Mouse (Mus musculus) heart, embryonic 11.5 days (tissue): Measurements from ENCODE around the gene Aig1. TPM values are rescaled to one million over a fixed set of nuclear protein-coding genes. Genes with fewer than 3 reads are reported as not detected.

Source experiments
- ATAC-seq: fragments of 200-750 bp; cut with Nextera tagmentation; replicated peaks from 2 replicates; pipeline ENCODE4 v1.8.0; 2017; ENCODE audit warnings: moderate library complexity; ENCODE audit not compliant: insufficient number of reproducible peaks, low FRiP score, low TSS enrichment
- H3K27ac ChIP-seq: fragments of 300-500 bp; sonication (generic); 2 replicates; pipeline ENCODE4 v1.5.1; 2014; ENCODE audit warnings: mild to moderate bottlenecking, low read depth, low read length
- H3K27me3 ChIP-seq: fragments of 300-500 bp; sonication (generic); 2 replicates; pipeline ENCODE4 v1.6.1; 2014; ENCODE audit warnings: mild to moderate bottlenecking, low read length, mixed read lengths; ENCODE audit not compliant: control insufficient read depth, insufficient read depth
- H3K36me3 ChIP-seq: fragments of 300-500 bp; sonication (generic); 2 replicates; pipeline ENCODE4 v1.6.1; 2014; ENCODE audit warnings: mild to moderate bottlenecking, low read length, moderate library complexity, mixed read lengths; ENCODE audit not compliant: control insufficient read depth, insufficient read depth
- H3K4me1 ChIP-seq: fragments of 300-500 bp; sonication (generic); 2 replicates; pipeline ENCODE4 v1.6.1; 2014; ENCODE audit warnings: low read length; ENCODE audit not compliant: control insufficient read depth, insufficient read depth
- H3K4me2 ChIP-seq: fragments of 300-500 bp; sonication (generic); 2 replicates; pipeline ENCODE4 v1.6.1; 2014; ENCODE audit warnings: mild to moderate bottlenecking, moderate library complexity
- H3K4me3 ChIP-seq: fragments of 300-500 bp; sonication (generic); 2 replicates; pipeline ENCODE4 v1.5.1; 2014; ENCODE audit warnings: low read depth, low read length
- H3K9ac ChIP-seq: fragments of 300-500 bp; sonication (generic); 2 replicates; pipeline ENCODE4 v1.6.1; 2014; ENCODE audit warnings: mild to moderate bottlenecking, low read depth, low read length, moderate library complexity
- H3K9me3 ChIP-seq: fragments of 300-500 bp; sonication (generic); replicated peaks from 2 replicates; pipeline ENCODE4 v1.6.1; 2016; ENCODE audit warnings: low read length; ENCODE audit not compliant: control insufficient read depth
- WGBS: fragments of 180-500 bp; shearing (Covaris S2); extraction: QIAGEN DNeasy Blood & Tissue Kit; methylation state at CpG from one replicate; pipeline ENCODE4 v1.1.7; 2014; ENCODE audit not compliant: insufficient replicate concordance; 5-methylcytosine and 5-hydroxymethylcytosine counted together
- polyA plus RNA-seq: library from polyadenylated mRNA; unstranded; fragments of >200 nt; fragmentation: Nextera tagmentation; extraction: Ambion mirVana; gene quantifications from 2 replicates; pipeline ENCODE4 v1.2.1, GENCODE M21; 2014

Aig1 gene
- polyA plus RNA-seq, 1 experiment from 2014 or later: 38.3 TPM

DNA sequence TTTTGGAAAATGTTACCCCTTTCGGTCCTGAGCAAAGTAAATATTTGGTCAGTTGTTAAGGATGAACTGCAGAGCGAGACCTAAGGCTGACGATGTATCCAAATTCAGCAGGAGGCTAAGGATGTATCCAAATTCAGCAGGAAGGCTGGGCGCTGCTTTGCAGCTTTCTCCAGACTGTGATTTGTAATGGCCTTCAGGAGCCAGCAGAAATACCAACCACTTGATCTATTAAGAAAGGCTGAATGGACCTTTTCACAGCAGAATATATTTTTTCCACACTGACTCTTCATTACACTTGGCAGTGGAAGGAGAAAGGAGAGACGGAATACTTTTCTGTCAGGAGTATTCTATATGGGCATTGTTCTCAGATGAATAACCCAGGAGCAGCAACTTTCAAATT lies 115.0 kb downstream of the Aig1 start:
- no peak overlapping the region for H3K9ac ChIP-seq
- H3K27me3 ChIP-seq: no peaks in the 10 kb centered on the region
- no peaks in the 10 kb centered on the region; the same call in 1 of the 2 replicates for H3K36me3 ChIP-seq
- no peak for ATAC-seq
- no peak overlapping the region for H3K4me3 ChIP-seq
- no peak overlapping the region for H3K27ac ChIP-seq
- WGBS: 79% methylated on average over 5 of the region's 5 CpGs
- H3K4me1 ChIP-seq: no peaks in the 10 kb centered on the region
- H3K9me3 ChIP-seq: no peaks in the 10 kb centered on the region
- H3K4me2 ChIP-seq: no peak overlapping the region

DNA sequence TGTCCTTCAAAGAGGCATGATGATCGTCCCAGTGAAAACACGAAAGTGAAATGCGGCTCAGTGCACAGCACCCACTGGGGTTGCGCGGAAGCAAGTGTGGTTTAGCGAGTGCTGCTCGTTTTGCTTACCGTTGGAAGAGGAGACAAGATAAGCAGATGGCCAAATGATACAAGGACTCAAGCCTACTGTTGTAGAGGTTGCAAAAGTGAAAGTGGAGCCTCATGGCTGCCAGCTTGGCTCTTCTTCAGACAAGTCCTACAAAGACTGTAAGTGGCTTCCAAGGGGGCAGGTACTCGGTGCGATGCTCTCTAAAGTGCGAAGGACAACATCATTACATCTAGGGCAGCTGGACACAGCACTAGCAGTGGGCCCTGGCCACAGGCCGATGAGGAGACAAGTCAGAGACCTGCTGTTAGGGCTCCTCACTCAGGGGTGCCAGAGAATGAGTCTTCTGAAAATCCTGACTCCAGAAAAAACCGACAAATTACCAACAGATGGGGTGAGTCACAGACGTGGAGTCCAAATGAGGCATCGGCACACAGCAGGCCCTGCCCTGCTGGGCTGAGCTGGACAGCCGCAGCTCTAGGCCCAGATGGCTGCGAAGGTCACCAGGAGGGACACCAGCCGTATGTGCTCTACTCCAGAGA lies 129.2 kb downstream of the Aig1 start:
- H3K4me2 ChIP-seq: no peak overlapping the region
- H3K4me3 ChIP-seq: no peak overlapping the region
- no peaks in the 10 kb centered on the region for H3K36me3 ChIP-seq
- H3K4me1 ChIP-seq: no peaks in the 10 kb centered on the region
- WGBS: 87% methylated on average over 18 of the region's 18 CpGs
- no peaks in the 10 kb centered on the region for H3K9me3 ChIP-seq
- H3K27ac ChIP-seq: no peak overlapping the region
- no peaks in the 10 kb centered on the region for H3K27me3 ChIP-seq
- H3K9ac ChIP-seq: no peak overlapping the region
- no peak for ATAC-seq

GRCm38 (mm10) chr10:13730039-13730748 lies 138.6 kb downstream of the Aig1 start:
- Histone ChIP-seq H3K27me3 (no peaks in the 10 kb centered on the region), H3K36me3 (no peaks in the 10 kb centered on the region), H3K4me3 (no peak overlapping the region), H3K4me2 (no peak overlapping the region), H3K4me1 (no peaks in the 10 kb centered on the region), H3K9ac (no peak overlapping the region), H3K9me3 (no peaks in the 10 kb centered on the region), H3K27ac (no peak overlapping the region)
- no peak for ATAC-seq
- 89% methylated on average over 4 of the region's 4 CpGs for WGBS

DNA sequence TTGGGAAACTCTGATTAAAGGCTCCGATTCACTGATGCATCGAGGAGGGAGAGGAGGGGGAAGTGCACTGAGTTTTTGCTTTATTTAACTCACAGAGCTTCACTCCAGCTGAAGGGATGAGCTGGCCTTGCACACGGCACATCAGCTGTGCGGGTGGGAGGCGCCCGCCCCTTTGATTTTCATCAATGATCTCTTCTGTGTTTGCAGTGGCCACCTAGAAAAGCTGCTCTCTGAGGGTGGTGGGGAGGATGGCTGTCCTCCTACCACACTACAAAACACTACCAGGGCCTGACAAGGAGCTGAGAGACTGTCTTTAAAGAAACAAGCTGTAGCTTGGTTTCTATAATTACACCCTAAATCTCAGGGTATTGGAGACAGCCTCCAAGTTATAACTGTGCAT lies 141.1 kb downstream of the Aig1 start:
- Histone ChIP-seq H3K36me3 (no peaks in the 10 kb centered on the region), H3K27ac (no peak overlapping the region), H3K4me3 (no peak overlapping the region), H3K9me3 (no peaks in the 10 kb centered on the region), H3K9ac (no peak overlapping the region), H3K4me1 (no peaks in the 10 kb centered on the region), H3K27me3 (no peaks in the 10 kb centered on the region), H3K4me2 (no peak overlapping the region)
- ATAC-seq: no peak
- 56% methylated on average over 6 of the region's 6 CpGs for whole genome bisulfite sequencing

DNA sequence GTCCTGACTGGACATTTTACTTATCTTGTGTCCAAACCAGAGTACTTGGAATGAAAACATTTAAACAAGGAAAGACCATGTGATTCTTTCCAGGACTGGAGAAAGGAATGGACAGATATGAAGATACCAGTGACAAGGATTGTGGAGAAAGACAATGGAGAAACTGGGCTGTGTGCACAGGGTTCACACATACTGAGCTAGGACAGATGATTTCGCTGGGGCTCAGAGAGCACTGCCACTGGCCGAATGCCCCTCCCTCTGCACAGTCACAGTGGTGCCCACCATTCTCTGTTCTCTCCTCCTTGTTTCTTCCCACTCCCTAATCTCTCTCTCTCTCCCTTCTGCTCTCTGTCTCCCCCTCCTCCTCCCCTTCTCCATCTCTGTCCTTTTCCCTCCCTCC lies 142.6 kb downstream of the Aig1 start:
- H3K9me3 ChIP-seq: no peaks in the 10 kb centered on the region
- no peaks in the 10 kb centered on the region for H3K27me3 ChIP-seq
- peaks cover under 1% of the 10 kb centered on the region; the same call in 1 of the 2 replicates for H3K36me3 ChIP-seq
- H3K4me1 ChIP-seq: no peaks in the 10 kb centered on the region
- 65% methylated on average over 2 of the region's 2 CpGs for WGBS
- H3K4me2 ChIP-seq: no peak overlapping the region
- no peak overlapping the region for H3K4me3 ChIP-seq
- no peak overlapping the region for H3K9ac ChIP-seq
- no peak for ATAC-seq
- H3K27ac ChIP-seq: no peak overlapping the region

DNA sequence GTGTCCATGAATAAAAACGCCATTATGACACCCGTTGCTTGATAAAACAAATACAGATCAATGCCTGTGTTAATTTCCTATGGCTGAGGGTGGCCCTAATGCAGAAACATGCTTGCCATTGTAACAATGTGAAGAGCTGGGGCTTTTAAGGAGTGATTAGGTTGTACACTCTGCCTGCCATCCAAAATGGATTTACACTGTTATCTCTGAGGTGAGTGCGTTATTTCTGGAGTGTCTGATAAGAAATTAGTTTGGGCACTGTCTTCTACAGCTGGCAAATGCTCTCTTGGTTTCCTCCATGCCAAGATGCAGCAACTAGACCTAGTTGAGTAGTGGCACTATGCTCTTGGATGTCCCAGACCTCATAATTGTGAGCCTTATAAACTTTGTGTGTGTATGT lies 143.5 kb downstream of the Aig1 start:
- Histone ChIP-seq H3K27me3 (no peaks in the 10 kb centered on the region), H3K4me1 (no peaks in the 10 kb centered on the region), H3K9ac (no peak overlapping the region), H3K4me3 (no peak overlapping the region), H3K36me3 (peaks cover 3% of the 10 kb centered on the region; the same call in 1 of the 2 replicates), H3K27ac (no peak overlapping the region), H3K9me3 (no peaks in the 10 kb centered on the region), H3K4me2 (no peak overlapping the region)
- no peak for ATAC-seq
- 80% methylated on average over 3 of the region's 3 CpGs for WGBS

DNA sequence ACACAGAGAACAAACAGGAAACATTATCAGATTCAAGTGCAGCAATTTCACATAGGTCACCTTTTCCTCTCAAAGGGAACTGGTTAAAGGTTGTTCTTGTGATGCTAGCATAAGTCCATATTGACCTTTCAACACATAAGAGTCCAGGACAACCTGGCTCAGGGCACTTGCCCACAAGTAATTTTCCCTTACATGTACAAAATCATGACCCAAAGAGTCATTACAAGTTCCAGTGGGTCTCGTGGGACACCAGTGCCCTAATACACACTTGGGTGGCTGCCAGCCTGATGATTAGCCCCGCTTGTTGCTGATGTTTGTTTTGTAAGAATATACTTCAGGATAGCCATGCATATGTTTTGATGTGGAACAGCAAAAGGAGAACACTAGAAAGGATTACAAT lies 152.6 kb downstream of the Aig1 start:
- no peaks in the 10 kb centered on the region for H3K9me3 ChIP-seq
- H3K36me3 ChIP-seq: peaks cover 2% of the 10 kb centered on the region; the same call in 1 of the 2 replicates
- H3K4me2 ChIP-seq: no peak overlapping the region
- no peak overlapping the region for H3K4me3 ChIP-seq
- H3K9ac ChIP-seq: no peak overlapping the region
- WGBS: 52% methylated on average over 2 of the region's 2 CpGs
- no peaks in the 10 kb centered on the region for H3K4me1 ChIP-seq
- H3K27me3 ChIP-seq: no peaks in the 10 kb centered on the region
- no peak for ATAC-seq
- H3K27ac ChIP-seq: no peak overlapping the region

DNA sequence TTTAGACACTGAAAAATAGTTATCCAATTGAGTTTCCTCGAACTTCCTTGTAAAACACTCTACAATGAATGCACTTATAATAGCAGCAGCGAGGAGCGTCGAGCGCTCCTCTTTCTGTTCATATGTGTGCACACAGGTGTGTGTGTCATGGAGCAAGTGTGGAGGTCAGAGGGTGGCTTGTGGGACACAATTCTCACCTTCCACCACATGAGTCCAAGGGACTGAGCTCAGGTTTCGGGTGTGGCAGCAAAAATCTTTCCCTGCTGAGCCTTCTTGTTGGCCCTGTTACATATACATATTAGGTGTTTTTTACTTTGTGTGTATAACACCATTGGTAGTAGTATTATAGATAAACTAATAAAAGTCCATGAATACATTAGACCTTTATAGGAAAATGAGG lies 153.2 kb downstream of the Aig1 start:
- H3K36me3 ChIP-seq: no peaks in the 10 kb centered on the region
- no peaks in the 10 kb centered on the region for H3K9me3 ChIP-seq
- no peak overlapping the region for H3K9ac ChIP-seq
- 88% methylated on average over 6 of the region's 6 CpGs for WGBS
- no peaks in the 10 kb centered on the region for H3K27me3 ChIP-seq
- no peaks in the 10 kb centered on the region for H3K4me1 ChIP-seq
- no peak overlapping the region for H3K27ac ChIP-seq
- H3K4me3 ChIP-seq: no peak overlapping the region
- ATAC-seq: no peak
- H3K4me2 ChIP-seq: no peak overlapping the region

DNA sequence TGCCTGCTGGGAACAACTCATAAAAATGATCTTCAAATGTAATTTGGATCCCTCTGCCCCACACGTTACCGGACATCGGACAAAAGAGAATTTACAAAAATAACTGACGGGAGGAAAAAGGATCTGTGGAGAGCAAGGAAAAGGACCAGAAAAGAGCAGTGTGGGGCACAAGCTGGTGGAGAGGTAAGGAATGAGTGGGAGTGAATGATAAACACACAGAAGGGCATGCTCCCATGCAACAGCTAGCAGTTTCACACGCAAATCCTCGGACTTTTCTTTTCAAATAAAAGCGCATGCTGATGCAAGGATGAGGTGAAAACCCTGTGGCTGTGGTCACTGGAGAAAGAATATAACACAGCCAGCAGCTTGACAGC lies 153.9 kb downstream of the Aig1 start:
- Histone ChIP-seq H3K9ac (no peak overlapping the region), H3K4me3 (no peak overlapping the region), H3K27me3 (no peaks in the 10 kb centered on the region), H3K4me1 (no peaks in the 10 kb centered on the region), H3K36me3 (no peaks in the 10 kb centered on the region), H3K27ac (0 out of 2 replicates have a peak overlapping the region, but pooled peaks have one; percentile 29), H3K9me3 (no peaks in the 10 kb centered on the region), H3K4me2 (no peak overlapping the region)
- no peak for ATAC-seq
- 76% methylated on average over 7 of the region's 7 CpGs for WGBS
